Mouse (Mus musculus) lung, adult 2 months (tissue): ENCODE results near the gene Stk32c. TPM values are rescaled to one million over a fixed set of nuclear protein-coding genes. Genes with fewer than 3 reads are reported as not detected.

ENCODE experiments used
- DNase-seq: peaks from one replicate; pipeline ENCODE4 v3.0.0; 2022
- H3K4me1 ChIP-seq: fragments of 200-500 bp; 2 replicates; pipeline ENCODE4 v1.6.1; 2011; ENCODE audit warnings: low read length; ENCODE audit not compliant: control insufficient read depth, insufficient read depth
- H3K4me3 ChIP-seq: fragments of 200-500 bp; replicated peaks from 2 replicates; pipeline ENCODE3; 2011; ENCODE audit warnings: low read depth, mild to moderate bottlenecking, control low read depth, low read length; ENCODE audit errors: extremely low read depth
- CTCF ChIP-seq: fragments of 200-500 bp; IDR thresholded peaks from 2 replicates; pipeline ENCODE4 v1.5.1; 2011; ENCODE audit warnings: mild to moderate bottlenecking, low read length, control low read depth; ENCODE audit not compliant: insufficient read depth
- POLR2A ChIP-seq: fragments of 200-500 bp; IDR thresholded peaks from 2 replicates; pipeline ENCODE4 v1.6.1; 2011; ENCODE audit warnings: low read depth, mild to moderate bottlenecking, control low read depth, low read length, borderline replicate concordance; ENCODE audit errors: extremely low read depth
- WGBS: fragments of 180-500 bp; shearing (Covaris S2); methylation state at CpG from one replicate; pipeline ENCODE4 v1.1.7; 2018; 5-methylcytosine and 5-hydroxymethylcytosine counted together
- polyA plus RNA-seq: library from polyadenylated mRNA; depleted of rRNA; stranded (reverse); fragments of >200 nt; gene quantifications from 2 replicates; pipeline ENCODE4 v1.2.3, GENCODE M21; 2012

Stk32c gene
- polyA plus RNA-seq, 1 experiment = 1.5 TPM

- no peak for DNase-seq
- no peaks in the 10 kb centered on the region for H3K4me1 ChIP-seq
- H3K4me3 ChIP-seq = no peak overlapping the region
- 89% methylated on average over 7 of the region's 7 CpGs for WGBS
- no peak for TF ChIP-seq POLR2A
- no peak for TF ChIP-seq CTCF
Measured at GRCm38 (mm10) chr7:139105705-139106104, 107.4 kb downstream of the Stk32c start.

GRCm38 (mm10) chr7:139105076-139105475 is 108.0 kb downstream of the Stk32c start:
- 80% methylated on average over 5 of the region's 5 CpGs for WGBS
- TF ChIP-seq CTCF = no peak
- no peak for TF ChIP-seq POLR2A
- no peaks in the 10 kb centered on the region for H3K4me1 ChIP-seq

GRCm38 (mm10) chr7:139103960-139104381 is 109.1 kb downstream of the Stk32c start:
- TF ChIP-seq CTCF = no peak
- TF ChIP-seq POLR2A = no peak
- 61% methylated on average over 10 of the region's 10 CpGs for WGBS
- DNase-seq = no peak
- no peaks in the 10 kb centered on the region for H3K4me1 ChIP-seq
- no peak overlapping the region for H3K4me3 ChIP-seq

More at GRCm38 (mm10) chr7:139105076-139105475, 108.0 kb downstream of the Stk32c start:
- no peak overlapping the region for H3K4me3 ChIP-seq
- no peak for DNase-seq

GRCm38 (mm10) chr7:139101826-139102225 is 111.3 kb downstream of the Stk32c start:
- Histone ChIP-seq H3K4me1 (no peaks in the 10 kb centered on the region), H3K4me3 (no peak overlapping the region)
- TF ChIP-seq POLR2A (no peak), CTCF (no peak)
- 76% methylated on average over 3 of the region's 3 CpGs for WGBS
- DNase-seq = no peak

- 73% methylated on average over 10 of the region's 10 CpGs for WGBS
- no peak overlapping the region for H3K4me3 ChIP-seq
- DNase-seq = no peak
- TF ChIP-seq POLR2A (no peak), CTCF (no peak)
- H3K4me1 ChIP-seq = no peaks in the 10 kb centered on the region
Measured at GRCm38 (mm10) chr7:139101286-139101804, 111.8 kb downstream of the Stk32c start.

GRCm38 (mm10) chr7:139100531-139101095 is 112.5 kb downstream of the Stk32c start:
- TF ChIP-seq CTCF (no peak), POLR2A (no peak)
- Histone ChIP-seq H3K4me3 (no peak overlapping the region), H3K4me1 (no peaks in the 10 kb centered on the region)
- no peak for DNase-seq
- WGBS = 71% methylated on average over 12 of the region's 12 CpGs

- no peak overlapping the region for H3K4me3 ChIP-seq
- H3K4me1 ChIP-seq = no peaks in the 10 kb centered on the region
- WGBS = 88% methylated on average over 6 of the region's 6 CpGs
- TF ChIP-seq POLR2A = no peak
- no peak for TF ChIP-seq CTCF
- no peak for DNase-seq
Measured at GRCm38 (mm10) chr7:139096399-139096798, 116.7 kb downstream of the Stk32c start.

GRCm38 (mm10) chr7:139095282-139095681 is 117.8 kb downstream of the Stk32c start:
- 87% methylated on average over 7 of the region's 7 CpGs for WGBS
- DNase-seq = no peak
- no peak overlapping the region for H3K4me3 ChIP-seq
- TF ChIP-seq CTCF = no peak
- no peak for TF ChIP-seq POLR2A
- no peaks in the 10 kb centered on the region for H3K4me1 ChIP-seq

GRCm38 (mm10) chr7:139094761-139095160 is 118.3 kb downstream of the Stk32c start:
- no peak for TF ChIP-seq POLR2A
- TF ChIP-seq CTCF = no peak

GRCm38 (mm10) chr7:139093781-139094180 is 119.3 kb downstream of the Stk32c start:
- Histone ChIP-seq H3K4me3 (no peak overlapping the region), H3K4me1 (no peaks in the 10 kb centered on the region)
- no peak for DNase-seq
- WGBS = 76% methylated on average over 7 of the region's 7 CpGs
- no peak for TF ChIP-seq CTCF
- no peak for TF ChIP-seq POLR2A

More at GRCm38 (mm10) chr7:139094761-139095160, 118.3 kb downstream of the Stk32c start:
- WGBS = 79% methylated on average over 6 of the region's 6 CpGs
- Histone ChIP-seq H3K4me1 (no peaks in the 10 kb centered on the region), H3K4me3 (no peak overlapping the region)
- no peak for DNase-seq
